Mouse (Mus musculus): ENCODE results near the gene Gm45785.

DNA sequence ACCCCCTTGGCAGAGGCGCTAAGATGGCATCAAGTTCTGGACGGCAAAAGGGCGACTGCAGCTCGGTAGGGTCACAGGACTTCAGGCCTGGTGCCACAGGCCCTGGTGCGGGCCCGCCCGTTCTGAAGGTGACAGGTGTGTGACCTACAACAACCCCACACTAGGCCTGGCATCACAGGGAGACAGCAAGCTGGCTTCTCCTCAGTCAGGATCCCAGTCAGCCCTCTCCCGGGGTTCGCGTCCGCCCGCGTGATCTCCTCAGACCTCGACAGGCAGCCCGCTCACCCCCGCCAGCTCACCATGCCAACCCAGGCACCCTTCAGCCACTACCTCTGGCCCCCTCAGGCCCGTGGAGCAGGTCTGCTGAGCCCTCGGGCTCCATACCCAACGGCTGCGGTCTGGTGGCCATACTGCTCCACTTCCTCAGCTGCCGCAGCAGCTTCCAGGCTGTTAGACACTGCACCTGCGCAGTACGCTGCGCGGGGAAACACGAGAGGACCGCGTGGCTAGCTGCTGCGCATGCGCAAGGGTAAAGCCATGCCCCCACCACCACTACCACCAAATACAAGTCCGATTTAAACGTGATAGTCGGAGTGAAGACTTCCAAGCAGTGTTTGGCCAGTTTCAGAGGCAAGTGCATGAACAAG lies 68.6 kb downstream of the Gm45785 start, which contains the start of gene Syce1:
- no peak for TF ChIP-seq CTCF (conservative IDR thresholded peaks at IDR 0.05; ENCODE audit: low read length)
- no peak for TF ChIP-seq NANOG (IDR thresholded peaks at IDR 0.05; ENCODE audit: borderline replicate concordance, low read length)
- TF ChIP-seq POU5F1 (IDR thresholded peaks at IDR 0.05; ENCODE audit: borderline replicate concordance, low read length) = no peak

All from E14TG2a.4 (cell line).